Mouse (Mus musculus): ENCODE measurements at regions not wholly inside any gene's neighbourhood (a gene's known extent, or its start where the extent isn't known, plus 50 kb on each side); places are given as distances from the start of the nearest gene placed in this dataset.

DNA sequence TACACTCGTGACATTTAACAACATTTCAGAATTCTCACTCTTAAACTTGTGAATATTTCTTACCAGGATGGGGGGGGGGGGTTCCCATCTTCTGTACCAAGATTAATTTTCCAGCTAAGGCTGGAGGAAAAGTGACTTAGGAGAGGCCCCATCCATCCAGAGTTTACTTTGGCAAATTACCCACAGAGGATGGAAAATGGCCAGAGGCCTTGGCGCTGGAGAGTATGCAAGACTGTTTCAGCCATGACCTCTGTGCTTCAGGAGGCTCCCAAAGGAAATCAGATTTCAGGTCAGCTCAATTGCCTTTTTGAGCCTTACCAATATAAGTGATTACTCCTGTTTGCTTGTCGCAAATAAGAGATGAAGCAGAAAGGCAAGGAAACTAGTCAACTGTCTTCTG lies 143.4 kb upstream of the F930015N05Rik start:
- no peak for DNase-seq

DNA sequence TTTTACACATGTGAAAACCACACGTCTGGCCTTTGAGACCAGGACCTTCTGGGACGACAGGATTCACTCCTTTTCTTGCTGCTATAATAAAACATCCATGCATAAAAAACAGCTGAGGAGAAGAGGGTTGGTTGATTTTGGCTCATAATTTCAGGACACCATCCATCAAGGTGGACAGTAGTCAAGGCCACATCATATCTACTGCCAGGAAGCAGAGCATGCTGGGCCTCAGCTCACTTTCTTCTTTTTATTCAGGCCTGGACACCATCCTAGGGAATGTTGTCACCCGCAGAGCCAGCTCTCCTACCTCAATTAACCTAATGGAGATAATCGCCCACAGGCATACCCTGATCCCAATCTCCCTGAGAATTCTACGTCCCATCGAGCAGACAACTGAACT lies 149.6 kb upstream of the F930015N05Rik start:
- DNase-seq: no peak

DNA sequence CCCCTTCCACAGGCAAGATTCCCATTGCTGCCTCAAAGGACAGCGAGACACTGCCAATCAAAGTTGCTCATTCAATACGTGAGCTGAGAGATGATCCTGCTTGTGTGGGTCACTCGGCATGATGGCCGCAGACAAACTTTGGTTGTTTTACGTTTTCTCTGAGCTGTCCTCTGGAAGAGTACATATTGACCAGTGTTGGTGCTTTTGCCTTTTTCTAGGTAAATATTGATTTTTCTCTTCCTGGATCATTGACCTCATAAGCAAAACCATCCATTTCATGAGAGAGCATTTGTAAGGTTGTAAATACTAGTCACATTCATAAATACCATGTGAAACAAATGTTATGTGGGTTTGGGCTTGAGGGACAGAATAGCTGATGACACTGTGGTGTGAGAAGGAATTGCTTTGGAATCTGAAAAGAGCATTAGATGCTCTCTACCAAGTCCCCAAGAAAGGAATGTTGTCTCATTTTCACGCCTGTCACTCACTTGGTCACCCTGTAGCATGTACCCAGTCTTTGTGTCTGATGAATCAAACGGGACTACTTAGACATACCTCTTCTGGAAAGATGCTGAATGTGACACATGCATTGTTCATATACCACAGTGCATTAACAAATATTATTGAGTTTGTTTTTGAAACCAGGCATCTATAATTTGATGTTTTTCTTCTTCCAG lies 150.7 kb upstream of the F930015N05Rik start:
- DNase-seq: no peak

GRCm38 (mm10) chr11:64587751-64588600 lies 151.5 kb upstream of the F930015N05Rik start:
- DNase-seq: no peak

DNA sequence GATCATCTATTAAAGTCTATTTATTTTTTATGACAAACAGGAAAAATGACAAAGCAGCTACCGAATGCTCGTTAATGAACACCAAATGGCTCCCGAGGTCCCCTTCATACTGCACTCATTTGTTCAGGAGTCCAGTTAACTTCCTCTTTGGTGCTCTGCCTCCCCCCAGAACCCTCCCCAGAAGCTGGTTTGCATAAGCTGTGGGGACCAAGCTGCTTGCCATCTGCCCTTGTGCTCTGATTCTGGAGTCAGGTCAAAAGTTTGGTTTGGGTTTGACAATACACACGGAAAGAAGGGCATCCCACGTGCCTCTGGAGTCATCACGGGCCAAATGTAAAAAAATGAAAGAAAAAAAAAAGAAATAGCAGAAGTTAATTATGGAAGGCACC lies 152.1 kb upstream of the F930015N05Rik start:
- DNase-seq: no peak

DNA sequence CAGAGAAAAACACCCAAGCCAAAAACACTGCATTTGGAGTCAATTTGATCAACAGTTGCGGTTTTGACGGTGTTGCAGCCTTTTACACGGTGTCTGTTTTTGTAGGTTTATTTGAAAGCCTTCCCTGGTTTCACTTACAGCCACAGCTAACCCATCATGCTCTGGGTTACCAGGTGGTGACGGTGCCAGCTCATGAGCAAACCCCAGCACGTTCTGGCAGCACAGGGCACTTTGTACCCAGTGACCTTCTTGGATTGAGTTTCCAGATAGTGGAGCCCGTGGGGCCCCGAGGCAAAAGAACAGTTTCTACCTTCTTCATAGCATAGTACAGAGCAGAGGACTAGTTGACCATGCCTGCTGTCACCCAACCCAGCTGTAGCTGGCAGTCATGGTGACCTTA lies 152.6 kb upstream of the F930015N05Rik start:
- DNase-seq: no peak

DNA sequence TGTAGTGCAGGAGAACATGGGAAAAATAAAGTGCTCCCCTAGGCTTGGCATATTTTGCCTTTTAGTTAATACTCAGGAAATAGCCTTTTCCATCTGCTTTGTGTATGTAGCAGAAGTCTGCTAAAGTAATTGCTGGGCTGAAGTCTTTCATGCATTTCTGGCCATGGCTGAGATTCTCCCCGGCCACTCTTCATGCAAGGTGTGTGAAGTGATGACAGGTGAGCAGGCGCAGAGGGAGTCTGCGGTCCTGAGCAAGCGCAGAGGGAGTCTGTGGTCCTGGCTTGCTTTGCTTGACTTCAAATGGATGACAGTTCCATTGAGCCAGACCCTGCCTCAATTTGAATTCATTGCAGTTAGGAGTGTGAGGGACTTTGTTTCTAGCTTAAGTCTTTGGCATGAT lies 153.6 kb upstream of the F930015N05Rik start:
- no peak for DNase-seq

DNA sequence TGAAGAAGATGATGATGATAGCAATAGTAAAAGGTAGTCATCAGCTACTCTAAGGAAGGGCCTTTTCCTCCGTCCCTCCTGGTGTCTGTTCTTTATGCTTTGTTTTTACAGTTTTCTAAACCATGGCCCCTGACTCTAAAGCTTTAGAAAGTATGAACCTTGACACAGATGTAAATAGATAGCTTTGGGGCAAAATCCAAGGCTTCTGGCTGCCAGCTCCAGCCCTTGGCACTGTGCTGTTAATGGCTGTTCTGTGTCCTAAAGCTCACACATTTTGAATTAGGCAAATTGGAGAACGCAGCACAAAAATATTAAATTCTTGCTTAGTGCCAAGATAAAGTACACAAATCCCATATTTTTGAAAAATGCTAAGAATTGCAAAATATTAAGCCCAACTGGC lies 155.8 kb upstream of the F930015N05Rik start:
- no peak for DNase-seq

GRCm38 (mm10) chr11:64597305-64597704 lies 160.9 kb upstream of the F930015N05Rik start:
- DNase-seq: no peak

DNA sequence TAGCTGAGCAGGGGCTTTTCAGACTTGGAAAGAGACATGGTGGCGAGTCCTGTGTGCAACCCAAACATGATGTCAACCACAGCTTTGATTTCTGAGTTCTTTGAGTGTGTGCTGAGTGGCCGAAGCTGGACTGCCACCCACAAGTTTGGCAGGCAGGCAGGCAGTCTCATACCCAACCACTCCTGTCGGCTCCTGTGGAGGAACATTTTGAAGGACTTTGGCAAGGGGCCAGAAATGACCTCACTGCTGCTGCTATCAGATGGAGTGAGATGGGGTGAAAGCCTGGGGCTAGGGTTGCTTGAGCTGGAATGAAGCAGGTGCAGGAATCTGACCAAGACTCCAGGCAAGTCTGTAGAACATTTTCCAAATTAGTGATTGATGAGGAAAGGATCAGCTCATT lies 162.7 kb upstream of the F930015N05Rik start:
- DNase-seq: no peak

GRCm38 (mm10) chr11:64600201-64601102 lies 164.0 kb upstream of the F930015N05Rik start:
- peak; percentile 9 for DNase-seq

DNA sequence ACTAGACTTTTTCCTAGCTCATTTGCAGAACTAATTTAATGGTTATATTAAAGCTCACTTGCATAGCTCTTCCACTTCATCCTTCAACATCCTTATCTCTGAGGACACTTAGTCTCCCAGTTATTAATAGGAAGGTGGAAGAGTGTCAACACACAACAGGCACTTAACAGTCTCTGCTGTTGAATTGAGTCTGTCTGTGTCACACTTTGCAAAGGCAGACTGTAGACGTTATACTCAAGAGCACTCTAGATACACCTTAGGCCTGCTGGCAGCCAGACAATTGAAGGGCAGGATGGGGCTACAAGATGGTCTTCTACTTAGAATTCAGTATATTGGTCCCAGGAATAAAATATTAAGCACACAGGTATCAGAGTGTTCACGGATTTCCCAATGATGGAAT lies 172.6 kb upstream of the F930015N05Rik start:
- DNase-seq: no peak

- no peak for DNase-seq
Measured at GRCm38 (mm10) chr11:64610724-64611123, 174.3 kb upstream of the F930015N05Rik start.

- no peak for DNase-seq
Measured at GRCm38 (mm10) chr11:64615140-64615539, 178.7 kb upstream of the F930015N05Rik start.

DNA sequence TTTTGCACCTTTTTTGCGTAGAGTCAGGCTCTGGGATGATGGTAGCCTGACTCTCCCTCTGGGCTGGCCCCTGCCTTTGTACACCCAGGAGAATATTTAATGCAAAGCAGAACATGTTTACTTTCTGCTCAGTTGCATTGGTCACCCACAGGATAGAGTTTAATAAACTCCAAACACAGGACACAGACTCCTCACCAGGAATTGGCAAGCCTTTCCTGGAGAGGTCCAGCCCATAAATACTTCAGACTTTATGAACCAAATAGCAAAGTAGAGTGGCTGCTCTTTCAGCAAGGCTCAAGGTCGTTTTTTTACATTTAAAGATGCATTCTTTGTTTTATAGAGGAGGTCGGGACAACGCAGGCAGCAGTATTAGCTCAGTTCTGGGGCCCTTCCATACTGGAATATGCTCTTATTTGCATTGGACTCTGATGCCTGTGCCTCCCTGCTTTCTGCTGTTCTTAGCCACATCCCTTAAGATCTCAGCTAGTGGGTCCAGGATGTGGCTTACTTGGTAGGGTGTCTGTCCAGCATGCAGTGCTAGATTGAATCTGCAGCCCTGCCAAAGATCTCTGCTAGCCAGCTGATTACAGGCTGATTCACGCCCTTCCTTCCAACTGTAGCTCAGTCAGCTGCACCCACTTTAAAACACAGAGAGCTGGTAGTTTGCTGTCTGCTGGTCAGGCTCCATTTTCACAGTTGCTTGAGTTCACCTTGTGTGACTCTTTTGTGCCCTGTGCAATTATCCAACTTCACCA lies 182.4 kb upstream of the F930015N05Rik start:
- no peak for DNase-seq

DNA sequence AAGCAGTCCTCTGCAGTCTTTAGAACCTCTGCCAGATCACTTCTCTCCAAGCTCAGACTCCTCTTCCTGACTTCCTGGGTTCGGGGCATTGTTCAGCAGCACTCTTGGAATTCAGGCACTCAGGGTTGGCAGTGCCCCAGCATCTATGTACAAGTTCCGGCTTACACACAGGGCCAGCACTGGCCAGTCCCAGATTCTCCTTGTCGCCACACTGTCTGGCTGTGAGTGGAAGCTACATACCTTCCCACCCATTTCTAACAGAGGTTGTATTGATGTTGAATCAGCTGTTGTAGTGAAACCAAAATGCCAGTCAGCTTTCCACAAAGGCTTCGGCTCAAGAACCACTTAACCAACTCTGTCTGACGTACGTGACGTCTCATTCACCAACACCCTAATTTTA lies 190.7 kb upstream of the F930015N05Rik start:
- no peak for DNase-seq

- DNase-seq: no peak
Measured at GRCm38 (mm10) chr11:64640947-64641346, 204.5 kb upstream of the F930015N05Rik start.

- DNase-seq: no peak
Measured at GRCm38 (mm10) chr11:64643171-64643570, 206.7 kb upstream of the F930015N05Rik start.

- no peak for DNase-seq
Measured at GRCm38 (mm10) chr11:64647938-64648337, 211.5 kb upstream of the F930015N05Rik start.

GRCm38 (mm10) chr11:64650571-64651282 lies 214.3 kb upstream of the F930015N05Rik start:
- DNase-seq: no peak

DNA sequence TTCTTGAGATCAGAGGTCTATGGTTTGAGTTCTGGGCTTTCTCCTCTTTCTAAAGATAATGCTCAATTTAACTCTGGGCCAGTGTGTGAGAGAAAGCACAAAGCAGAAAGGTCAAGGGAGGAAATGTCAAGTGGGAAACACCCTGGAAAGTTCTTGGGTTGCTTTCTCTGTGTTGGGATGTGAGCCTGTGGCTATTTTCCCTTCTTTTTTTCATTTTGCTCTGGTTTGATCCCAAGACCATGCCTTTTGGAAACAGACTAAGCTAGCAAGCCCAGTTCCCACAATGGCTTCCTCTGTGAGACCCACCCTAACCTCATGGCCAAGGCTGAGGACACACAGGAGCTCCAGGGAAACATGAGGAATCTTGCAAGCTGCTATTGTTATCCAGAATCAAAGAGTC lies 216.4 kb upstream of the F930015N05Rik start:
- DNase-seq: no peak

DNA sequence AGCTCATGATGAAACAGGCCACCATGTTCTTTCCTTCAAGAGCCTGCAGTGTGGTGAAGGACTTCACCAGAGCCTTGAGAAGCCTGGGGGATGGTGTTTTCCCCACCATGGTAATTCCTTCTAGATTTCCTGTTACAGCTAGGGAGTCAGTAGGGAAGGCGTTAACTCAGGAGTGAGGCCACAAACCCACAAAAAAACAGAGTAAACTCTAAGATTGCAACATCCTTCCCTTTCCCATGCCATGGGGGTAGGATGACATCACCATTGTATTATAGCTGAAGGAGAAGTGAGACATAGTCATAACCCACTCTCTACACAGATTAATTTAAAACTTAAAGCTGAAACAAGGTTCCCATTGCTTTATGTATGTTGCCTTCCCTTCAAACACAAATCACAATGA lies 218.7 kb upstream of the F930015N05Rik start:
- DNase-seq: no peak

Data from right cerebral cortex, adult 18-20 months (tissue).